Mouse (Mus musculus) thymus, adult 2 months (tissue): ENCODE data around the gene Gm49337. TPM values are rescaled to one million over a fixed set of nuclear protein-coding genes. Genes with fewer than 3 reads are reported as not detected.

Experiments used
- DNase-seq: peaks from one replicate; pipeline ENCODE4 v3.0.0; 2021
- H3K27ac ChIP-seq: fragments of 200-500 bp; 2 replicates; pipeline ENCODE4 v1.5.1; 2012; ENCODE audit warnings: low read length, control low read depth; ENCODE audit not compliant: control insufficient read depth, insufficient read depth
- H3K27me3 ChIP-seq: fragments of 200-500 bp; 2 replicates; pipeline ENCODE4 v1.6.1; 2012; ENCODE audit warnings: mild to moderate bottlenecking, low read length, moderate library complexity, mixed read lengths; ENCODE audit not compliant: control insufficient read depth, insufficient read depth
- H3K36me3 ChIP-seq: fragments of 200-500 bp; 2 replicates; pipeline ENCODE4 v1.6.1; 2012; ENCODE audit warnings: mild to moderate bottlenecking, low read length, moderate library complexity; ENCODE audit not compliant: control insufficient read depth, insufficient read depth
- H3K4me1 ChIP-seq: fragments of 200-500 bp; replicated peaks from 2 replicates; pipeline ENCODE4 v1.6.1; 2012; ENCODE audit warnings: low read length; ENCODE audit not compliant: control insufficient read depth, insufficient read depth
- H3K4me3 ChIP-seq: fragments of 200-500 bp; 2 replicates; pipeline ENCODE4 v1.5.1; 2012; ENCODE audit warnings: mild to moderate bottlenecking, low read length, control low read depth, moderate library complexity; ENCODE audit not compliant: control insufficient read depth, insufficient read depth
- CTCF ChIP-seq: fragments of 200-500 bp; IDR thresholded peaks from 2 replicates; pipeline ENCODE4 v1.5.1; 2012; ENCODE audit warnings: mild to moderate bottlenecking, control low read depth, low read length, moderate library complexity, borderline replicate concordance; ENCODE audit not compliant: control insufficient read depth, poor library complexity, insufficient read depth; ENCODE audit errors: extremely low read depth
- POLR2A ChIP-seq: fragments of 200-500 bp; IDR thresholded peaks from 2 replicates; pipeline ENCODE4 v1.6.1; 2012; ENCODE audit warnings: mild to moderate bottlenecking, low read length, control low read depth, moderate library complexity; ENCODE audit not compliant: control insufficient read depth, poor library complexity, insufficient read depth; ENCODE audit errors: extremely low read depth
- WGBS: fragments of 180-500 bp; shearing (Covaris S2); methylation state at CpG from one replicate; pipeline ENCODE4 v1.1.7; 2018; 5-methylcytosine and 5-hydroxymethylcytosine counted together
- polyA plus RNA-seq: library from polyadenylated mRNA; depleted of rRNA; stranded (reverse); fragments of >200 nt; gene quantifications from 2 replicates; pipeline ENCODE4 v1.2.3, GENCODE M21; 2012

Gm49337 gene
- polyA plus RNA-seq, 1 experiment: not detected

GRCm38 (mm10) chr4:116219056-116219455 is 45.9 kb downstream of the Gm49337 start:
- no peak overlapping the region for H3K27ac ChIP-seq
- no peak for DNase-seq
- H3K4me3 ChIP-seq: no peak overlapping the region
- H3K27me3 ChIP-seq: peaks cover 3% of the 10 kb centered on the region
- WGBS: 96% methylated on average over 1 of the region's 1 CpGs
- TF ChIP-seq POLR2A: no peak
- TF ChIP-seq CTCF: no peak
- H3K4me1 ChIP-seq: peaks cover 5% of the 10 kb centered on the region
- H3K36me3 ChIP-seq: no peaks in the 10 kb centered on the region

DNA sequence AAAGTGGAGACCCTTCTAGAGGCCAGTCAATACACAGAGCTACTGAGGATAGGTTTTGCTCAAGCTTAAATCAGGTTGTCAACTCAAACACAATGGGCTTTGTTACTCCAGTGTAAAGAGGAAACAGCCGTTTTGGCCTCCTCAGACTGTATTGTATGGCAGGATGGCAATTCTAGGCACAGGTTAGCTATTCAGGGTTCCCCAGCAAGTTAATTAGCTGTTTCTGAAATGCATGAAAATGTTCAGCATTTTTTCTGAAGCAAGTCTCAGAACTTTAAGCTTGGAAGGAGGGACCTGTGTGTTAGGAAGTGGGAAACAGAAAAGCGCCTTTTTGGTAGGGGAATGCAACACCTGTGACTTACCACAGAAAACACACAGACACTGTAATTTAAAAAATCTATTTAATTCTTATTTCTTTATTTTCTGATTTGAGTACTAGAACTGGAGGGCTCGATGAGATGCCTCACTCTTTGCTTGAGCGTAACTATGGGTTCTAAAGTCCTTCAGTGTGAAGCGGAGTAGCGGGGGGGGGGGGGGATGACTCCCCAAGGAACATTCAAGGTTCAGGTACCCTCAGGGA is 47.0 kb downstream of the Gm49337 start:
- peaks cover 5% of the 10 kb centered on the region for H3K4me1 ChIP-seq
- no peaks in the 10 kb centered on the region for H3K36me3 ChIP-seq
- 13% methylated on average over 6 of the region's 6 CpGs for WGBS
- TF ChIP-seq POLR2A (no peak), CTCF (no peak)
- H3K27me3 ChIP-seq: peaks cover 3% of the 10 kb centered on the region
- H3K4me3 ChIP-seq: peak overlapping the region; percentile 94
- DNase-seq: peak; percentile 19
- H3K27ac ChIP-seq: peak overlapping the region; percentile 94

- peaks cover 5% of the 10 kb centered on the region for H3K4me1 ChIP-seq
- no peak for DNase-seq
- peak overlapping the region; percentile 94 for H3K4me3 ChIP-seq
- under 1% methylated on average over 26 of the region's 26 CpGs for WGBS
- no peak for TF ChIP-seq CTCF
- peak; percentile 95 for TF ChIP-seq POLR2A
- H3K36me3 ChIP-seq: no peaks in the 10 kb centered on the region
- H3K27ac ChIP-seq: peak overlapping the region; percentile 94
- H3K27me3 ChIP-seq: peaks cover 3% of the 10 kb centered on the region
Observed at GRCm38 (mm10) chr4:116220780-116221139, 47.6 kb downstream of the Gm49337 start.

GRCm38 (mm10) chr4:116221140-116221851 is 48.1 kb downstream of the Gm49337 start, which contains the start of gene Pik3r3:
Gene Pik3r3 (plus strand): TSS chr4:116221618.
- H3K4me3 ChIP-seq: peak within 1 kb of the TSS; percentile 94
- TF ChIP-seq CTCF: 0 out of 2 replicates have a peak, but pooled peaks have one; percentile 21
- peak; percentile 98 for TF ChIP-seq POLR2A
- peaks cover 5% of the 10 kb centered on the region for H3K4me1 ChIP-seq
- no peaks in the 10 kb centered on the region for H3K36me3 ChIP-seq
- under 1% methylated on average over 52 of the region's 53 CpGs for WGBS
- peaks cover 3% of the 10 kb centered on the region for H3K27me3 ChIP-seq
- H3K27ac ChIP-seq: peak within 1 kb of the TSS; percentile 94
- peak; percentile 98 for DNase-seq

GRCm38 (mm10) chr4:116221996-116222842 is 49.0 kb downstream of the Gm49337 start:
- Histone ChIP-seq H3K27me3 (peaks cover 3% of the 10 kb centered on the region), H3K27ac (peak overlapping the region; percentile 75), H3K36me3 (no peaks in the 10 kb centered on the region), H3K4me1 (peaks cover 5% of the 10 kb centered on the region), H3K4me3 (peak overlapping the region; percentile 73)
- DNase-seq: peak; percentile 34
- WGBS: 4% methylated on average over 23 of the region's 23 CpGs
- TF ChIP-seq CTCF: no peak
- no peak for TF ChIP-seq POLR2A

DNA sequence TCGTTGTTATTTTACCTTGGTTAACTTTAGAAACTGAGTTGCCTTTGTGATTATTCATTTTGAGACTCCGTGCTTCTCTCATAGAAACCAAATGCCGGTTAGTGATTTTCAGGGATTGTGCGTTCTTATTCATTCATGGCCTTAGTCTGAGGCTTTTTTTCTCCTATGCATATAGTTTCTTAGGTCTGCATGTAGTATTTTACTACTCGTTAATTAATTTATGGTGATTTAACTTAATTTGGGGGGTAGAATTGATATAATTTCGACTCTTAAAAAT is 49.6 kb downstream of the Gm49337 start:
- 34% methylated on average over 6 of the region's 6 CpGs for WGBS
- no peaks in the 10 kb centered on the region for H3K36me3 ChIP-seq
- TF ChIP-seq POLR2A (no peak), CTCF (no peak)
- no peak for DNase-seq
- H3K27ac ChIP-seq: no peak overlapping the region
- no peak overlapping the region for H3K4me3 ChIP-seq
- peaks cover 3% of the 10 kb centered on the region for H3K27me3 ChIP-seq
- H3K4me1 ChIP-seq: peaks cover 5% of the 10 kb centered on the region
